Mouse (Mus musculus): ENCODE data around the gene Ganab. TPM values are rescaled to one million over a fixed set of nuclear protein-coding genes. Genes with fewer than 3 reads are reported as not detected.

Ganab gene
- total RNA-seq, 4 experiments from 2014 or later = 100.0 to 104 (median 103) TPM

DNA sequence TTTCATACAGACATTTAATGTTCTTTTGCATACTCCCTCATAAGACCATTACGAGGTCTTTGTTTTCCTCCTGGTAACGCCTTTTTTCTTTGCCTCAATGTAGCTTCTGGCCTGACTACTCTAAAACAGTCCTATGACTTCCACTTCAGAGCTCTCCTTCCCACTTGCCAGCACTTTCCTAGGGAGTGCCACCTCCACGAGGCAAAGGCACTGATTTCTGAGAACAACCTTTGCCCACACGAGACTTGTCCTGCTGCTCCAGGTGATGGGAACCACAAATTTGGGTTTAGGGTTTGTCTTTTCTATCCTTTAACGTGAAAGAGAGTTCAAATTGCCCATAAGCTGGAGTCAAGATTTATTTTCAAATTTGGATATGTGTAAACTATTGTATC, 68.3 kb downstream of the Ganab start:
- DNase-seq (ENCODE audit: low spot score in 2 of 2) = no peak

Small RNA genes lying within 50 kb of the gene (microRNA-seq; reads per million reads assigned to microRNA genes)
- gene Mir5136 = 0 to 0.66 reads per million in 2 experiments

Other genes with a start within 250 kb of the Ganab start
- gene Chrm1, start 234.3 kb upstream of the Ganab start, total RNA-seq (2022) = 100 to 1,000 TPM; 131 to 142 (median 136) TPM
- gene Slc3a2, start 174.7 kb upstream of the Ganab start, total RNA-seq (2022) = 100 to 1,000 TPM; 147 to 155 (median 150) TPM
- gene Wdr74, start 162.2 kb upstream of the Ganab start, total RNA-seq (2022) = 10 to 100 TPM; 43.0 to 47.5 (median 45.1) TPM
- gene 1700092M07Rik, start 157.4 kb upstream of the Ganab start, total RNA-seq (2022) = 1 to 10 TPM in 2 of 4 experiments, not detected in 2; 1.4 to 2.0 TPM
- 10 to 100 TPM; 59.6 to 66.4 (median 65.6) TPM for gene Stx5a, start 156.7 kb upstream of the Ganab start, total RNA-seq (2022)
- gene Nxf1, start 141.0 kb upstream of the Ganab start, total RNA-seq (2022) = 10 to 100 TPM; 77.1 to 88.0 (median 80.2) TPM
- 10 to 100 TPM; 58.9 to 78.6 (median 67.2) TPM for gene Tmem223, start 127.1 kb upstream of the Ganab start, total RNA-seq (2022)
- 10 to 100 TPM; 11.3 to 14.6 (median 12.4) TPM for gene Tmem179b, start 123.6 kb upstream of the Ganab start, total RNA-seq (2022)
- gene Taf6l, start 111.7 kb upstream of the Ganab start, total RNA-seq (2022) = 10 to 100 TPM; 13.7 to 18.1 (median 15.9) TPM
- gene Polr2g, start 99.5 kb upstream of the Ganab start, total RNA-seq (2022) = 100 to 1,000 TPM; 107 to 116 (median 109) TPM
- gene Zbtb3, start 95.5 kb upstream of the Ganab start, total RNA-seq (2022) = 1 to 10 TPM; 4.9 to 7.3 (median 5.8) TPM
- 10 to 100 TPM; 38.5 to 40.8 (median 39.2) TPM for gene Ttc9c, start 78.7 kb upstream of the Ganab start, total RNA-seq (2022)
- gene Hnrnpul2, start 78.1 kb upstream of the Ganab start, total RNA-seq (2022) = 100 to 1,000 TPM; 113 to 120 (median 118) TPM
- not detected for gene AC129217.1, start 68.3 kb upstream of the Ganab start, total RNA-seq (2022)
- gene Bscl2, start 60.6 kb upstream of the Ganab start, total RNA-seq (2022) = 100 to 1,000 TPM; 100 to 111 (median 105) TPM
- 100 to 1,000 TPM; 153 to 200 (median 171) TPM for gene Gng3, start 58.9 kb upstream of the Ganab start, total RNA-seq (2022)
- gene Lrrn4cl, start 47.3 kb upstream of the Ganab start, total RNA-seq (2022) = 1 to 10 TPM in 2 of 4 experiments, under 1 TPM in 2; 0.68 to 1.5 (median 0.96) TPM
- 100 to 1,000 TPM; 110 to 127 (median 113) TPM for gene Ubxn1, start 26.6 kb upstream of the Ganab start, total RNA-seq (2022)
- 10 to 100 TPM; 30.4 to 37.2 (median 33.3) TPM for gene Uqcc3, start 17.1 kb upstream of the Ganab start, total RNA-seq (2022)
- 1 to 10 TPM; 4.7 to 9.0 (median 6.3) TPM for gene Lbhd1, start 14.3 kb upstream of the Ganab start, total RNA-seq (2022)
- gene Gm49403, start 14.1 kb upstream of the Ganab start, total RNA-seq (2022) = not detected
- 10 to 100 TPM; 20.8 to 25.2 (median 21.8) TPM for gene 1810009A15Rik, start 9.2 kb upstream of the Ganab start, total RNA-seq (2022)
- 1 to 10 TPM; 1.4 to 5.6 (median 2.6) TPM for gene Gm49416, start 9.1 kb upstream of the Ganab start, total RNA-seq (2022)
- 10 to 100 TPM; 21.7 to 24.9 (median 22.1) TPM for gene Ints5, start 5.1 kb upstream of the Ganab start, total RNA-seq (2022)
- gene B3gat3, start 22.3 kb downstream of the Ganab start, total RNA-seq (2022) = 100 to 1,000 TPM; 155 to 175 (median 172) TPM
- 10 to 100 TPM in 1 of 4 experiments, 1 to 10 TPM in 3; 7.9 to 10.1 (median 8.9) TPM for gene Rom1, start 31.3 kb downstream of the Ganab start, total RNA-seq (2022)
- gene Eml3, start 31.5 kb downstream of the Ganab start, total RNA-seq (2022) = 10 to 100 TPM; 12.6 to 15.3 (median 13.8) TPM
- gene Mta2, start 43.8 kb downstream of the Ganab start, total RNA-seq (2022) = 10 to 100 TPM; 46.8 to 53.8 (median 50.4) TPM
- gene Tut1, start 55.8 kb downstream of the Ganab start, total RNA-seq (2022) = 10 to 100 TPM; 20.5 to 26.0 (median 22.1) TPM
- 100 to 1,000 TPM; 224 to 271 (median 243) TPM for gene Eef1g, start 69.0 kb downstream of the Ganab start, total RNA-seq (2022)
- 10 to 100 TPM; 24.9 to 29.0 (median 27.5) TPM for gene Ahnak, start 91.2 kb downstream of the Ganab start, total RNA-seq (2022)
- gene Scgb1a1, start 189.9 kb downstream of the Ganab start, total RNA-seq (2022) = not detected
- 100 to 1,000 TPM; 131 to 150 (median 138) TPM for gene Asrgl1, start 237.6 kb downstream of the Ganab start, total RNA-seq (2022)

Data from left cerebral cortex, adult 8-10 months (tissue).